Comparison of ENCODE assay signal across 23 mouse cellular contexts in the genomic region with DNA sequence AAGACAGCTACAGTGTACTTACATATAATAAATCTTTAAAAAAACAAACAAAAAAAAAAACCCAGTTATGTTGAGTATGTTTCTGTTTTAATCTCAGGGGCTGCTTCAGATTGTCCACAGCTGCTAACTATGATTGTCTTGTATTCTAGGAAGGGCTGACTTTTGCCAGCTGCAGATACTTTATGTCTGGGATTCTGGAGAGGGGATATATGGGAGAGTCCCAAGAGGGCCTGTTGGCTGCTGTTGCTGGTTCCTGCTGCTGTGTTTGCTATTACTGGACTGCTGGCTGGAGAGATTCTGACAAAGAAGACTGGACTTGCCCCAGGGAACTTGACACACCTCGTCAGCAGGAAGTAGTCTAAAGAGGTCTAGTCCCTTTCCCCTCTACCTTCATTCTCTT. TPM values are rescaled to one million over a fixed set of nuclear protein-coding genes. Genes with fewer than 3 reads are reported as not detected.
A peak's percentile ranks its signal among the peaks of the same experiment; 100 is the strongest.
DNase-seq lines count a peak whose midpoint lies in the region; ATAC-seq and TF ChIP-seq lines count a peak whose summit lies in the region.
"Had no signal": no experiment of that assay in that cellular context is flagged by ENCODE, and none has a peak within 500 bp of the region (broad histone marks: within the 10 kb centered on the region; RNA-seq: fewer than 3 reads in every experiment).

No protein-coding gene starts in this region.

- H3K27me3 ChIP-seq in ES-Bruce4 (ENCODE audit: control insufficient read depth, insufficient read depth, low read length, poor library complexity, severe bottlenecking): no peaks in the 10 kb centered on the region
- no peaks in the 10 kb centered on the region for H3K27me3 ChIP-seq in forebrain, embryonic 14.5 days (replicated peaks; ENCODE audit: control insufficient read depth, insufficient read depth, low read length)
- H3K27me3 ChIP-seq: forebrain, embryonic 12.5 days; midbrain, embryonic 13.5 days; neural tube, embryonic 12.5 days; Patski had no signal

- TF ChIP-seq CTCF in gastrocnemius, adult 2 months (IDR thresholded peaks at IDR 0.05): no peak
- TF ChIP-seq CTCF in ES-Bruce4 (IDR thresholded peaks at IDR 0.05; ENCODE audit: low read depth, low read length): no peak

- no peak for TF ChIP-seq EP300 in ES-Bruce4 (IDR thresholded peaks at IDR 0.05; ENCODE audit: insufficient read depth, low read depth, low read length)

- no peak for DNase-seq in gastrocnemius, adult 2 months
- DNase-seq in gastrocnemius, postnatal 36 days: no peak
- peak; percentile 38 to 58 for DNase-seq in heart, postnatal 14 days
- no peak for DNase-seq in heart, adult 9 months (ENCODE audit: low spot score in 2 of 2)
- peak; percentile 67 to 74 for DNase-seq in kidney, postnatal 4 days
- DNase-seq in kidney, adult 11 months: no peak
- DNase-seq in forebrain, embryonic 14.5 days (ENCODE audit: low spot score): no peak
- DNase-seq: adrenal gland, postnatal 10 days; cerebellum, adult 9-10 months; heart, adult 18-20 months; liver, postnatal 0 days; right cerebral cortex, adult 18-20 months; spleen, adult 18-20 months; thymus, adult 18-20 months had no signal

- peaks cover 49% of the 10 kb centered on the region for H3K36me3 ChIP-seq in ES-Bruce4 (ENCODE audit: control insufficient read depth, insufficient read depth, low read length, poor library complexity, severe bottlenecking)
- peaks cover 55% of the 10 kb centered on the region for H3K36me3 ChIP-seq in forebrain, embryonic 14.5 days (ENCODE audit: control insufficient read depth, insufficient read depth, low read length)

- peak overlapping the region; percentile 51 for H3K27ac ChIP-seq in gastrocnemius, adult 2 months
- peak overlapping the region; percentile 65 for H3K27ac ChIP-seq in ES-Bruce4 (ENCODE audit: insufficient read depth, low read length)
- no peak overlapping the region for H3K27ac ChIP-seq in forebrain, embryonic 14.5 days (ENCODE audit: low read depth, low read length)
- H3K27ac ChIP-seq: forebrain, embryonic 12.5 days; hindbrain, embryonic 10.5 days; hindbrain, postnatal 0 days; midbrain, embryonic 13.5 days; neural tube, embryonic 12.5 days had no signal

- H3K4me1 ChIP-seq in ES-Bruce4 (ENCODE audit: control insufficient read depth, insufficient read depth, low read length): no peaks in the 10 kb centered on the region
- no peaks in the 10 kb centered on the region for H3K4me1 ChIP-seq in forebrain, embryonic 14.5 days (ENCODE audit: control insufficient read depth, insufficient read depth, low read length)
- H3K4me1 ChIP-seq: forebrain, embryonic 12.5 days; hindbrain, embryonic 10.5 days; midbrain, embryonic 13.5 days; neural tube, embryonic 12.5 days had no signal

- WGBS in forebrain, embryonic 14.5 days: 73% methylated on average over 1 of the region's 1 CpGs

- no peaks in the 10 kb centered on the region for H3K9me3 ChIP-seq in ES-Bruce4 (replicated peaks; ENCODE audit: control insufficient read depth, insufficient read depth, low read length, poor library complexity, severe bottlenecking)
- no peaks in the 10 kb centered on the region for H3K9me3 ChIP-seq in forebrain, embryonic 14.5 days (replicated peaks; ENCODE audit: control insufficient read depth, low read length)
- H3K9me3 ChIP-seq: forebrain, embryonic 12.5 days; hindbrain, embryonic 10.5 days; midbrain, embryonic 13.5 days; neural tube, embryonic 12.5 days had no signal

- no peak overlapping the region for H3K4me2 ChIP-seq in forebrain, embryonic 14.5 days (ENCODE audit: low read length)
- H3K4me2 ChIP-seq: forebrain, embryonic 12.5 days; midbrain, embryonic 13.5 days; neural tube, embryonic 12.5 days had no signal

- TF ChIP-seq POLR2A in ES-Bruce4 (IDR thresholded peaks at IDR 0.05; ENCODE audit: insufficient read depth, low read length): no peak

- H3K4me3 ChIP-seq in gastrocnemius, adult 2 months: no peak overlapping the region
- no peak overlapping the region for H3K4me3 ChIP-seq in ES-Bruce4 (ENCODE audit: low read depth, low read length)
- no peak overlapping the region for H3K4me3 ChIP-seq in forebrain, embryonic 14.5 days (ENCODE audit: low read depth, low read length)
- H3K4me3 ChIP-seq: forebrain, embryonic 12.5 days; hindbrain, embryonic 10.5 days; midbrain, embryonic 13.5 days; neural tube, embryonic 12.5 days had no signal

- H3K9ac ChIP-seq in ES-Bruce4 (ENCODE audit: low read depth, poor library complexity, severe bottlenecking): 0 out of 2 replicates have a peak overlapping the region, but pooled peaks have one; percentile 40
- H3K9ac ChIP-seq in forebrain, embryonic 14.5 days (ENCODE audit: low read length): no peak overlapping the region
- H3K9ac ChIP-seq: forebrain, embryonic 12.5 days; liver, postnatal 0 days; neural tube, embryonic 12.5 days had no signal

- intact Hi-C loops in gastrocnemius, adult 2 months (cut with DNase I): no loop called here
- intact Hi-C loops in gastrocnemius, postnatal 36 days (cut with DNase I): no loop called here
- intact Hi-C loops in heart, postnatal 14 days (cut with DNase I): no loop called here

- ATAC-seq in forebrain, embryonic 14.5 days: no peak
- ATAC-seq: activated CD4-positive, CD25-positive, alpha-beta regulatory T cell, adult 4 months; hindbrain, postnatal 0 days; intestine, postnatal 0 days; liver, postnatal 0 days; midbrain, embryonic 13.5 days; Patski had no signal

RNA-seq across cellular contexts. Expression of a gene that starts 16.1 kb away (rescaled TPM):
- total RNA-seq in gastrocnemius, adult 2 months (2021): 10 to 100 TPM; 23.2 to 25.5 TPM
- 10 to 100 TPM; 20.2 to 21.3 TPM for total RNA-seq in gastrocnemius, postnatal 36 days (2021)
- 10 to 100 TPM; 33.0 to 39.6 TPM for total RNA-seq in heart, postnatal 14 days (2021)
- polyA plus RNA-seq in ES-Bruce4 (2011; ENCODE audit: insufficient read depth, insufficient read length, low read depth, missing spikeins): 73.6 and 75.4 TPM in 2 replicates
- polyA plus RNA-seq in forebrain, embryonic 14.5 days (2014; fragmentation: Nextera tagmentation; extraction: Ambion mirVana): 69.9 and 76.5 TPM in 2 replicates

RNA-seq across cellular contexts. Expression of a gene that starts 16.2 kb away (rescaled TPM):
- 1 to 10 TPM; 6.6 to 8.2 TPM for total RNA-seq in gastrocnemius, adult 2 months (2021)
- total RNA-seq in gastrocnemius, postnatal 36 days (2021): 1 to 10 TPM; 6.8 to 7.0 TPM
- total RNA-seq in heart, postnatal 14 days (2021): 10 to 100 TPM; 10.0 to 12.6 TPM
- polyA plus RNA-seq in ES-Bruce4 (2011; ENCODE audit: insufficient read depth, insufficient read length, low read depth, missing spikeins): 12.4 and 12.5 TPM in 2 replicates
- 11.8 TPM in 2 replicates for polyA plus RNA-seq in forebrain, embryonic 14.5 days (2014; fragmentation: Nextera tagmentation; extraction: Ambion mirVana)

RNA-seq across cellular contexts. Expression of a gene that starts 29.8 kb away (rescaled TPM):
- total RNA-seq in gastrocnemius, adult 2 months (2021): 10 to 100 TPM; 12.2 to 13.5 TPM
- 10 to 100 TPM; 12.9 to 14.0 TPM for total RNA-seq in gastrocnemius, postnatal 36 days (2021)
- 10 to 100 TPM; 28.7 to 29.6 TPM for total RNA-seq in heart, postnatal 14 days (2021)
- polyA plus RNA-seq in ES-Bruce4 (2011; ENCODE audit: insufficient read depth, insufficient read length, low read depth, missing spikeins): 123 and 125 TPM in 2 replicates
- 28.0 and 32.1 TPM in 2 replicates for polyA plus RNA-seq in forebrain, embryonic 14.5 days (2014; fragmentation: Nextera tagmentation; extraction: Ambion mirVana)

RNA-seq across cellular contexts. Expression of a gene that starts 50.9 kb away (rescaled TPM):
- total RNA-seq in gastrocnemius, adult 2 months (2021): 100 to 1,000 TPM; 529 to 848 TPM
- total RNA-seq in gastrocnemius, postnatal 36 days (2021): 100 to 1,000 TPM; 638 to 657 TPM
- total RNA-seq in heart, postnatal 14 days (2021): 1,000 to 10,000 TPM; 1,455 to 1,530 TPM
- 262 and 271 TPM in 2 replicates for polyA plus RNA-seq in ES-Bruce4 (2011; ENCODE audit: insufficient read depth, insufficient read length, low read depth, missing spikeins)
- 510 and 563 TPM in 2 replicates for polyA plus RNA-seq in forebrain, embryonic 14.5 days (2014; fragmentation: Nextera tagmentation; extraction: Ambion mirVana)

Comparison
In these comparisons a context has a peak if more than half of its experiments do, and no peak if none do; other contexts are left out.
1. DNase-seq: peak in heart, postnatal 14 days (2 of 2) and kidney, postnatal 4 days (2 of 2); none in gastrocnemius, adult 2 months (single experiment), gastrocnemius, postnatal 36 days (0 of 2), heart, adult 9 months (0 of 2), kidney, adult 11 months (single experiment) and forebrain, embryonic 14.5 days (single experiment).